Mouse (Mus musculus): ENCODE data around the gene Vsig10. TPM values are rescaled to one million over a fixed set of nuclear protein-coding genes. Genes with fewer than 3 reads are reported as not detected.

Vsig10 gene
- polyA plus RNA-seq, 1 experiment from 2014 or later = 0.84 TPM

DNA sequence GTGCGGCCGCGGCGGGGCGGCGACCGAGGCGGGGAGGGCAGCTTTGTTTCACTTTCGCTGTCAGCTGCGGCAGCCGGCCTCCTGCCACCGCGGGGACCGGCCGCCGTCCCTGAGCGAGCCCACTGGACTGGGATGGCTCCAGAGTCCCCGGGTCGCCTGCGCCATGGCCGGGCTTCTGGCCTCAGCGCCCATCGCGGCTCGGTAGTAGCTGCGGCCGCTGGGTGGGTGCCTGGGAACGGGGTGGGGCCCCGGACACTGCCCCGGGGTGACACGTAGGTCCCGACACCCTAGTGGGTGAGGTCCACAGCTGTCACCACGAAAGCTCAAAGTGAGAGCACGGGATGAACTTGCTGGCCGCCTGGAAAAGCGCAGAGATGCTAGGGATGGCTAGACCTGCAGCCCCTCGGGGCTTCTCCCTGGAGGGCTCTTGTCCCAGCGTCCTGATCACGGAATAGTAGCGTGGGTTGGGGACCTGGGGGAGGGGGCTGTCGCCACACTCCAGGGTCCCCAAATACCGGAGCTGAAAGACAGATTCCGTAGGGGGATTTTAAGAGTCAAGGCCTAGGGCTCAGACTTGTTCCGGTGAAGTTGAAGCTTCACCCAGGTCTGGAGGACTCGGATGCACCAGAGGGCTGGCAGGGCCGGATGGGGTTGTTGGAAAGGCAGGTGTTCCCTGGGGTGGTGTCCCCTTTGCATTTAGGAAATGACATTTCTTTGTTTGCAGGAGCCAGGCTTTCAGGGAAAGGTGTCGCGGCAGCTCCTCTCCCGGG, 38.8 kb downstream of the Vsig10 start:
- WGBS = under 1% methylated on average over 44 of the region's 49 CpGs
- peaks cover 10% of the 10 kb centered on the region; the same call in 1 of the 2 replicates for H3K4me1 ChIP-seq (ENCODE audit: control insufficient read depth, insufficient read depth, low read length)

DNA sequence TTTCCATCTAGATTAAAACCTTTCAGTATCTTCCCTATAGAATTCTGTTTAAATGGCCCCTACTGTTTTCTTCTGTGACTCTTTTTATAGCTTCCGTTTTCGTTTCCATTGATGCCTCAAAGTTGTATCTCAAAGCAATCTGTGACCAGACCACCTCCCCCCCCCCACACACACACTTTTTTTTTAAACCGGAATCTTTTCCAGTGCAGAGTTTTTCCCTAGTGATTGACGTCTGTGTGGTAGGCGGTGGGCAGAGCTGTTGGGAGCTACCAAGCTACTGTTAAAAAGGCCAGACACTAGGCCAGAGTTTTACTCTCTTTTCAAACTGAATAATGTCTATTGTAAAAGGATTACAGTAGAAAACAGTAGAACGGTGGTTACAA, 39.4 kb downstream of the Vsig10 start:
- Histone ChIP-seq H3K4me3 (ENCODE audit: low read depth, low read length) (peak overlapping the region; percentile 88), H3K9ac (replicated peaks; ENCODE audit: low read length) (peak overlapping the region; percentile 86), H3K27me3 (ENCODE audit: control insufficient read depth, insufficient read depth, low read length) (no peaks in the 10 kb centered on the region), H3K36me3 (replicated peaks; ENCODE audit: control insufficient read depth, insufficient read depth, low read depth, low read length) (no peaks in the 10 kb centered on the region), H3K9me3 (replicated peaks; ENCODE audit: control insufficient read depth, low read length) (no peaks in the 10 kb centered on the region), H3K4me1 (ENCODE audit: control insufficient read depth, insufficient read depth, low read length) (peaks cover 10% of the 10 kb centered on the region; the same call in 1 of the 2 replicates), H3K4me2 (ENCODE audit: low read depth, low read length) (peak overlapping the region; percentile 88), H3K27ac (replicated peaks; ENCODE audit: low read depth, low read length) (no peak overlapping the region; the same call in 1 of the 2 replicates)
- 12% methylated on average over 6 of the region's 6 CpGs for WGBS
- no peak for ATAC-seq (replicated peaks; ENCODE audit: insufficient number of reproducible peaks, low FRiP score, low TSS enrichment, low read depth)
- DNase-seq (ENCODE audit: low spot score) = no peak

More for the DNA sequence above, 38.8 kb downstream of the Vsig10 start:
- no peaks in the 10 kb centered on the region for H3K27me3 ChIP-seq (ENCODE audit: control insufficient read depth, insufficient read depth, low read length)
- ATAC-seq (replicated peaks; ENCODE audit: insufficient number of reproducible peaks, low FRiP score, low TSS enrichment, low read depth) (peak; percentile 36; the same call in 1 of the 2 replicates), DNase-seq (ENCODE audit: low spot score) (peak; percentile 24)
- no peaks in the 10 kb centered on the region for H3K9me3 ChIP-seq (replicated peaks; ENCODE audit: control insufficient read depth, low read length)
- no peaks in the 10 kb centered on the region for H3K36me3 ChIP-seq (replicated peaks; ENCODE audit: control insufficient read depth, insufficient read depth, low read depth, low read length)
- H3K27ac ChIP-seq (replicated peaks; ENCODE audit: low read depth, low read length) = peak overlapping the region; percentile 63
- H3K9ac ChIP-seq (replicated peaks; ENCODE audit: low read length) = peak overlapping the region; percentile 86
- H3K4me2 ChIP-seq (ENCODE audit: low read depth, low read length) = peak overlapping the region; percentile 88
- peak overlapping the region; percentile 88 for H3K4me3 ChIP-seq (ENCODE audit: low read depth, low read length)

DNA sequence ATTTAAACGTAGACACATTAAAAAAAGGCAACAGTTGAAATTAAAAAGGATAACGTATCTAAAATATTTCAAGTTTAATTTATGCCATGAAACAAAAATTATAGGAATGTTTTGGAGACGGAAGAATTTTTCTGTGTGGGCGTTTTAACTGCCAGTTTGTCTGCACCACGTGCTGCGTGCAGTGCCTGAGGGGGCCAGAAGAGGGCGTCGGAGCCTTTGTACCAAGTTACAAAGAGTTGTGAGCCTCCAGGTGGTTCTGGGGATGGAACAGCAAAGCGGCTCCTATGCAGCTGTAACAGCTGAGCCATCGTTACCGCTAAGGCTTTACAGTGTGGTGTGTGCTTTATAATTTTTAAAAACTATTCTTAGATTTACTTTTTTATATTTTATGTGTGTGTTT, 39.8 kb downstream of the Vsig10 start:
- H3K27me3 ChIP-seq (ENCODE audit: control insufficient read depth, insufficient read depth, low read length) = no peaks in the 10 kb centered on the region
- no peak overlapping the region for H3K27ac ChIP-seq (replicated peaks; ENCODE audit: low read depth, low read length)
- 33% methylated on average over 11 of the region's 11 CpGs for WGBS
- H3K4me2 ChIP-seq (ENCODE audit: low read depth, low read length) = no peak overlapping the region
- H3K4me3 ChIP-seq (ENCODE audit: low read depth, low read length) = no peak overlapping the region
- H3K36me3 ChIP-seq (replicated peaks; ENCODE audit: control insufficient read depth, insufficient read depth, low read depth, low read length) = no peaks in the 10 kb centered on the region
- H3K4me1 ChIP-seq (ENCODE audit: control insufficient read depth, insufficient read depth, low read length) = peaks cover 10% of the 10 kb centered on the region; the same call in 1 of the 2 replicates
- H3K9ac ChIP-seq (replicated peaks; ENCODE audit: low read length) = no peak overlapping the region
- H3K9me3 ChIP-seq (replicated peaks; ENCODE audit: control insufficient read depth, low read length) = no peaks in the 10 kb centered on the region
- ATAC-seq (replicated peaks; ENCODE audit: insufficient number of reproducible peaks, low FRiP score, low TSS enrichment, low read depth) (no peak), DNase-seq (ENCODE audit: low spot score) (peak; percentile 70)

DNA sequence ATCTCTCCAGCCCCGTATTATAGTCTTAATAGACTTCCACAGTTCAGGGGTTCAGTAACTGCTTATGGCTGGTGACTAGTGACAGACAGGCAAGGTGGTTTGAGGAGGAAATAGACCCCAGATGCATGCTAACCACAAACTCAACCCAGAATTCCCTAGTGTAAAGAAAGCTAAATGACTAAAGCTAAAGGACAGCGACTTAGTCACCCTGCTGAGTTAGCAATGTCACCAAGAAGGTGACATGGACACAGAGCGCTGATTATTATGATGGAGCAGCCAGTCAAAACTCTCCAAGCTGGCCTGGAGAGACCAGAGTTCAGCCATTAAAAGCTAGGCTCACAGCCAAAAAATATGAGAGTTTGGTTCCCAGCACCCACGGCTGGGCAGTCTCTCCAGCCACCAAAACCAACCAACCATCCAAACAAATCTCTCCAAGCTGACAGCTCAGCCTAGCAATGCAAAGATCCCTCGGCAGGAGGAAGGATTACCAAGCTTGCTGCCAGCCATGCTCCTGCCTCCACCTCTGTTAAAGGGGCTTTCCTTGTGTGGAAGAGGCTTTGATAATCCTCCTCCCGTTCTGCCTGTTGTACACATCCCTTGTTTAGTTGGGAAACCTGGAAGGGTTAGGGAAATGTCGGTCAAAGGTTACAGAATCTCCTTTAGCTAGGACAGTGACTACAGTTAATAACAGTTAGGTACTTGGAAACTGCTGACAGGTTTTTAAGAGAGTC, 40.8 kb downstream of the Vsig10 start:
- peaks cover 10% of the 10 kb centered on the region; the same call in 1 of the 2 replicates for H3K4me1 ChIP-seq (ENCODE audit: control insufficient read depth, insufficient read depth, low read length)
- DNase-seq (ENCODE audit: low spot score) (no peak), ATAC-seq (replicated peaks; ENCODE audit: insufficient number of reproducible peaks, low FRiP score, low TSS enrichment, low read depth) (no peak)
- no peak overlapping the region for H3K9ac ChIP-seq (replicated peaks; ENCODE audit: low read length)
- H3K4me2 ChIP-seq (ENCODE audit: low read depth, low read length) = no peak overlapping the region
- no peaks in the 10 kb centered on the region for H3K27me3 ChIP-seq (ENCODE audit: control insufficient read depth, insufficient read depth, low read length)
- 34% methylated on average over 7 of the region's 7 CpGs for WGBS
- H3K27ac ChIP-seq (replicated peaks; ENCODE audit: low read depth, low read length) = no peak overlapping the region
- no peaks in the 10 kb centered on the region for H3K36me3 ChIP-seq (replicated peaks; ENCODE audit: control insufficient read depth, insufficient read depth, low read depth, low read length)
- no peak overlapping the region for H3K4me3 ChIP-seq (ENCODE audit: low read depth, low read length)
- H3K9me3 ChIP-seq (replicated peaks; ENCODE audit: control insufficient read depth, low read length) = no peaks in the 10 kb centered on the region

DNA sequence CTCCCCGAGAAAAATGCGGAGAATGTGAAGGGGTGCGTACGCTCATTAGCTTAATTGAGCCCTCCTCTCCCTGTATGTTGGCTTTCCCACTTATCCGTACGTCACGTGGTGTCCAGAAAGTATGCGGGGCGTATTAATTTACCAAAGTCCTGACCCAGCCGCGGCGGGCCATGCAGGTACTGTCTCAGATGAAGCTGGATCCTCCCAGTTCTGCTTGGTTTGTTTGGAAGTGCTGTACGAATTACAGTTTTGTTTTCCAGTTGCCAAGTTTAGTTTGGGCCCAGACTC, 41.3 kb downstream of the Vsig10 start:
- Histone ChIP-seq H3K9me3 (replicated peaks; ENCODE audit: control insufficient read depth, low read length) (no peaks in the 10 kb centered on the region), H3K36me3 (replicated peaks; ENCODE audit: control insufficient read depth, insufficient read depth, low read depth, low read length) (no peaks in the 10 kb centered on the region), H3K4me1 (ENCODE audit: control insufficient read depth, insufficient read depth, low read length) (peaks cover 10% of the 10 kb centered on the region; the same call in 1 of the 2 replicates), H3K27ac (replicated peaks; ENCODE audit: low read depth, low read length) (no peak overlapping the region), H3K9ac (replicated peaks; ENCODE audit: low read length) (no peak overlapping the region), H3K27me3 (ENCODE audit: control insufficient read depth, insufficient read depth, low read length) (no peaks in the 10 kb centered on the region), H3K4me3 (ENCODE audit: low read depth, low read length) (no peak overlapping the region), H3K4me2 (ENCODE audit: low read depth, low read length) (no peak overlapping the region)
- WGBS = 46% methylated on average over 13 of the region's 13 CpGs
- ATAC-seq (replicated peaks; ENCODE audit: insufficient number of reproducible peaks, low FRiP score, low TSS enrichment, low read depth) (no peak), DNase-seq (ENCODE audit: low spot score) (no peak)

DNA sequence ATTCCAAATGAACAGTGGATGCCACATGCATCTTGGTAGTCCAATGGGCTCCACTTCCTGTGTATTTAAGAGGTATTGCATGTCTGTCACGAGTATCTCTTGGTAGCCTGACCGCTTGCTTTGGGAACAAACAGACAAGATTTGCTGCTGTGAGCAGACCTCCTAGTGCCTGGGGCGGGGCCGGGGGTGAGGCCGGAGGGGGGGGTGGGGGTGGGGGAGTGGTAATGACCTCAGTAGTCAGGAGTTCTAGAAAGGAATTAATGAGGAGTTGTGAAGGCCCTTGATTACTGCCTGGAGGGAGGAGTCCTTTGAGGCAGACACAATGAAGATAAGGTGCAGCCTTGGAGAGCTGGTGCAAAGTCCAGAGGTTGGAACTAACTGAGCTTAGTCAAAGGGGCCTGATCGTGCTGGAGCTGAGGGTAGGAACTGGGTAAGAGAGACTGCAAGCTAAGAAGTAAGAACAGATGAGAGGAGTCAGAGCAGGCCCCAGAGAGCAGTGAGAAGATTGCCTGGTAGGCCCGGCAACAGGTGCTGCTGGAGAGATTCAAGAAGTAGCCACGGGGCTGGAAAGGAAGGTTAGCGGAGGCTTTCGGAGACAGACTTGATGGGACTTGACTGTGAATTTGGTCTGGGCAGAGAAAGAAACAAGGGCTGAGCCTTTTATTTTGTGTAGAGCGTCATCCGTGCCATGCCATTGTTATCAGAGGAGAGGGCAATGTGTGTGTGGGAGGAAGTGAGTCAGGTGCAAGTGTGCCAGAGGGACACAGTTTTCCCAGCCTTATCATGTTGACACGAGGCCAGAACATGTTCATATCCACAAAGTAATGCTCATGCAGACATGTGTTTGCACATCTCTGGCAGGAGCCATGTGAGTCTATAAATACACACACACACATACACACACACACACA, 42.0 kb downstream of the Vsig10 start:
- no peaks in the 10 kb centered on the region for H3K27me3 ChIP-seq (ENCODE audit: control insufficient read depth, insufficient read depth, low read length)
- DNase-seq (ENCODE audit: low spot score) = no peak
- no peaks in the 10 kb centered on the region for H3K36me3 ChIP-seq (replicated peaks; ENCODE audit: control insufficient read depth, insufficient read depth, low read depth, low read length)
- H3K9me3 ChIP-seq (replicated peaks; ENCODE audit: control insufficient read depth, low read length) = no peaks in the 10 kb centered on the region
- H3K4me3 ChIP-seq (ENCODE audit: low read depth, low read length) = no peak overlapping the region
- no peak overlapping the region for H3K9ac ChIP-seq (replicated peaks; ENCODE audit: low read length)
- H3K4me1 ChIP-seq (ENCODE audit: control insufficient read depth, insufficient read depth, low read length) = peaks cover 10% of the 10 kb centered on the region; the same call in 1 of the 2 replicates
- H3K4me2 ChIP-seq (ENCODE audit: low read depth, low read length) = no peak overlapping the region
- no peak overlapping the region for H3K27ac ChIP-seq (replicated peaks; ENCODE audit: low read depth, low read length)
- ATAC-seq (replicated peaks; ENCODE audit: insufficient number of reproducible peaks, low FRiP score, low TSS enrichment, low read depth) = no peak
- WGBS = 50% methylated on average over 13 of the region's 13 CpGs

DNA sequence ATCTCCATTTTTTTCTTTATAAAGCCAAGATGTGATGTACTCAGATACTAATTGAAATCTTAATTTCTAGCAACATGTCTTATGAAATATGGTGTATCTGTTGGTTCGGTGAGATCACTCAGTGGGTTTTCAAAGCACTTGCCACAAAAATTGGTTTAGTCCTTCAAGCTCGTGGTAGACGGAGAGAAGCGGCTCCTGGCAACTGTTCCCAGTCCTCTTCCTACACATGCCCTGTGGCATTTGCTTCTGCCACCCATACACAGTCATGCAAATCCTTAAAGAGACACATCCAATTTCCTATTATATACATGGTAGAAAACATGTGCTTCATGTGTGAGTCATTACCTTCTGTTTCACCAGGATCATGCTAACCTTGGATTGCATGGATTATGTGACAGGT, 42.7 kb downstream of the Vsig10 start:
- peaks cover 10% of the 10 kb centered on the region; the same call in 1 of the 2 replicates for H3K4me1 ChIP-seq (ENCODE audit: control insufficient read depth, insufficient read depth, low read length)
- ATAC-seq (replicated peaks; ENCODE audit: insufficient number of reproducible peaks, low FRiP score, low TSS enrichment, low read depth) = no peak

More for the DNA sequence above, 42.7 kb downstream of the Vsig10 start:
- no peak overlapping the region for H3K9ac ChIP-seq (replicated peaks; ENCODE audit: low read length)
- no peak overlapping the region for H3K27ac ChIP-seq (replicated peaks; ENCODE audit: low read depth, low read length)
- no peak for DNase-seq (ENCODE audit: low spot score)
- no peak overlapping the region for H3K4me3 ChIP-seq (ENCODE audit: low read depth, low read length)
- no peaks in the 10 kb centered on the region for H3K27me3 ChIP-seq (ENCODE audit: control insufficient read depth, insufficient read depth, low read length)
- H3K4me2 ChIP-seq (ENCODE audit: low read depth, low read length) = no peak overlapping the region
- WGBS = 84% methylated on average over 4 of the region's 4 CpGs
- no peaks in the 10 kb centered on the region for H3K9me3 ChIP-seq (replicated peaks; ENCODE audit: control insufficient read depth, low read length)
- no peaks in the 10 kb centered on the region for H3K36me3 ChIP-seq (replicated peaks; ENCODE audit: control insufficient read depth, insufficient read depth, low read depth, low read length)

Data from embryonic facial prominence, embryonic 11.5 days (tissue).